Mouse (Mus musculus) thymus, postnatal 10 days (tissue): ENCODE data around the gene Pola1.
A peak's percentile ranks its signal among the peaks of the same experiment; 100 is the strongest.

ENCODE experiments used
- DNase-seq, 2 experiments: peaks; one replicate each; pipeline ENCODE4 v3.0.0; 2021; ENCODE audit warnings: low spot score in 2 of 2

Gene Pola1

GRCm38 (mm10) chrX:93289076-93289475, 342.9 kb downstream of the Pola1 start:
- no peak for DNase-seq

- no peak for DNase-seq
Measured at GRCm38 (mm10) chrX:93288339-93288738, 343.6 kb downstream of the Pola1 start.

GRCm38 (mm10) chrX:93286291-93286893, 345.6 kb downstream of the Pola1 start, which contains the start of gene Arx:
TSS of gene Arx (plus strand) at chrX:93286445.
- peak; percentile 42 to 57 for DNase-seq

- no peak for DNase-seq
Measured at GRCm38 (mm10) chrX:93285091-93285490, 346.9 kb downstream of the Pola1 start.

- no peak for DNase-seq
Measured at GRCm38 (mm10) chrX:93281756-93282155, 350.2 kb downstream of the Pola1 start.

- DNase-seq: peak in 1 of 2 experiments; percentile 58
Measured at GRCm38 (mm10) chrX:93281028-93281723, 350.8 kb downstream of the Pola1 start.

- no peak for DNase-seq
Measured at GRCm38 (mm10) chrX:93279940-93280339, 352.0 kb downstream of the Pola1 start.

GRCm38 (mm10) chrX:93275689-93276088, 356.3 kb downstream of the Pola1 start:
- DNase-seq: no peak
